Mouse (Mus musculus): ENCODE measurements around the gene Irf2. TPM values are rescaled to one million over a fixed set of nuclear protein-coding genes. Genes with fewer than 3 reads are reported as not detected.

Irf2 gene
- total RNA-seq, 2 experiments from 2014 or later, result 54.7 to 56.1 TPM

DNA sequence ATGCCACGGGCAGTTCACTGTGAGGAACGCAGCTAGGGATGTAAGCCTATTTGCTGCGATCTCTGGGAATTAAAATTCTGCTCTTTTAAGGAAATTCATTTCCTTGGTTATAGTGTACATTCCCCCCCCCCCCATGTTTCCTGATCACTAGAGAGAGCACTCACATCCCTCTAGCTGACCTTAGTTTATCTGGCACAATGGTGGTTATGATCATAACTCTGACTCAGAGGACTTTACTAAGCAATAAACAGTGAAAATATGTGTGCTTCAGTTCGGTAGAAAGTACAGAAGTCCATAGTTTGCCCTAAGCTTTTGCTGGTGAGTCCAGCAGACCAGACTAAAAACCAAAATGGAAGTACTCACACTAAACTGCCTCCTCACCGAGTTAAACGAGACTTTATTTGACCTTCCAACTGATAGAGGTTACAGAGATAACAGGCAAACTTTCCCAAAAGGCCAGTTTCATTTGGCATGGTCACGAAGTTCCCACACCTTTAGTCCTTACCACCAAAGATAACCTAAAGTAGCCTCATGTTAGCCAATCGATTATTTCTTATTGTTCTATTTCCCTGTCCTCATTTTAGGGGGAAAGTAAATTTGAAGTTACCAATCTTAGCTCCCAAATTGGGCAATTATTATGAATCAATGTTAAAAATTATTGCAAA lies 142.4 kb downstream of the Irf2 start:
- no peak for DNase-seq

DNA sequence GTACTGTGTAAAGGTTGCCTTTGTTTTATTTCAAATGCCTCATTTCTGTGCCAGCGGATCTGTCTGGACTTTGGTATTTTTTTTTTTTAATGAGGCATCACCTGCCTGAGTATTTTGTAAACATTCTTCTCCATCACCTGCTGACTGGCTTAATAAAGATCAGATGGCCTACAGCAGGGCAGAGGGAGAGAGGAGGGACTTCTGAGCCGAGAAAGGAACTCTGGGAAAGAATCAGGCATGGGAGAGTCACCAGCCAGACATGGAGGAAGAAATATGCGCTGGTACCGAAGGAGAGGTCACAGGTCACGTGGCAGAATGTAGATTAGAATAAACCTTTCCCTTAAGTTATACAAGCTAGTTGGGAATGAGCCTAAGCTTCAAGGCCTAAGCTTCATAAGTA lies 143.2 kb downstream of the Irf2 start:
- DNase-seq, result no peak

- peak; percentile 31 for DNase-seq
Measured at GRCm38 (mm10) chr8:46883232-46884000, 143.9 kb downstream of the Irf2 start.

GRCm38 (mm10) chr8:46885786-46886185 lies 146.3 kb downstream of the Irf2 start:
- DNase-seq, result peak; percentile 19

GRCm38 (mm10) chr8:46886216-46886615 lies 146.7 kb downstream of the Irf2 start:
- no peak for DNase-seq

DNA sequence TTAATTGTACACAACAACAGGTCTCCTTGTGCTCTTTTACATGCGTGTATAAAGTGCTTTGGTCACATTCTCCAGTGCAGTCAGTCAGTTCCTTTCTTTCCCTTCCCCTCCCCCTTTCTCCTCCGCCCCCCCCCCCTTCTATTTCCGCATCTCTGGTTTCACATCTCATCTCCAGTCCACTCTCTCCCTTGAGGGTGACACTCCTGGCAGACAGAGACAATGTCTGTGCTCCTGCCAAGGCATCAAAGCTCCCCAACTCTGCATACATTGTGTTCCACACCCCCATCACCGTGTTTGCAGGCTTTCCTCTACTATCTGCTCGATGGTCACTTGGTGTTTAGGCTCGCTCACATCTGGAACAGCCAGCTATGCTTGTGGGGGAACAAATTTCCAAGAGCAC lies 147.9 kb downstream of the Irf2 start:
- DNase-seq, result no peak

GRCm38 (mm10) chr8:46888575-46888974 lies 149.0 kb downstream of the Irf2 start:
- no peak for DNase-seq

DNA sequence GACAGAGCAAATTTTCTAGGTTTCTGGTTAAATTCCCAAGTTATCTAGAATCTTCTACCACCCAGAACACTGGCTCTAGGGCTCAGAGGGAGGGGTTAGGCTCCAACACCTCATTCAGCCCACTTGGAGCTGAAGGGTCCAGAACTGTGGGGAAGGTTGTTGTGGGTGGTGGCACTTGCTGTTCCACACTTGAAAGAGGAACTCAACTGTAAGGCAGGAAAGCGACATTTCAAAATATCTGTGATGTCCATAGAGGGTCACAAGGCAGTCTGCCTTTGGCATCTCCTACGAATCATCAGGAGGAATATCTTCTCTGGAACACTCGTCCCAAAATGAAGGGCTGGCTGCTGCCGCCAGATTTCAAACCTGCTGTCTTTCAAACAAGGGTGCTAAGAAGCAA lies 150.7 kb downstream of the Irf2 start:
- no peak for DNase-seq

- peak; percentile 64 for DNase-seq
Measured at GRCm38 (mm10) chr8:46892511-46893273, 153.2 kb downstream of the Irf2 start.

- DNase-seq, result no peak
Measured at GRCm38 (mm10) chr8:46894385-46894784, 154.9 kb downstream of the Irf2 start.

DNA sequence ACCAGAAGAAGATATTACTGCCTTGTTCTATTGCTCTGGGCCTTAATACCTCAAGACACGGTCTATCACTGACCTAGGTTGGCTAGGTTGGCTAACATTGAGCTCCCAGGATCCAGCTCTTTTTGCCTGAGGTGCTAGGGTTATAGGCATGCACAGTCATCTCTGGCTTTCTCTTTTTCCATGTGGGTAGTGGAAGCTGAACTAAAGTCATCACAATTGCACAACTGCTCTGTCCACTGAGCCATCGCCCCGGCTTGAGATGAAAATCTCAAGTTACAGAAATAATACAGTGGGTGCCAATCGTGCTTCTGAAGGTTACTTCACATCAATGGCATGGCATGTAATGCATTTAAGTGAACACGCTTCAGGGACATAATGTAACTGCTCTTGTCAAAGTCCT lies 156.5 kb downstream of the Irf2 start:
- DNase-seq, result no peak

DNA sequence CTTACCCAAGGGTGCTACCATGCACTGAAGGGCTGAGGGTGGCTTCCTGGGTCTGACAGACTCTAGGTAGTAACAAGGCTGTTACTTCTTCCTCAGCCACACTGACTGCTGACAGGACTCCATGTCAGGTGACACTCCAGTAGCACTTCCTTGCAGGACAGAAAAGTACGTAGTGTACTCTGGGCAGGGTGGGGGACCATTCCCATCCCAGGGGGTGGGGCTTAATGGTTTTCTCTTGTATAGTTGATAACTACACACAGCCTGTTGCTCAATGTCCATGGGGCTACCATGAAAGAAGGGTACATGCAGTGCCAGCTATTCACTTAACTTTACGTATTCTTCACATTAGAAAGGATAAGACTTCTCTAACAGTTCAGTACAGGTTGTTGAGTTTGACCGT lies 157.2 kb downstream of the Irf2 start:
- no peak for DNase-seq

Other genes with a start within 250 kb of the Irf2 start
- 1 to 10 TPM; 5.7 to 6.8 TPM for gene Cenpu, start 187.7 kb upstream of the Irf2 start, total RNA-seq (2021)
- gene Primpol, start 122.5 kb upstream of the Irf2 start, total RNA-seq (2021), result 10 to 100 TPM; 12.0 to 17.4 TPM
- 10 to 100 TPM; 18.0 to 21.8 TPM for gene Casp3, start 122.4 kb upstream of the Irf2 start, total RNA-seq (2021)
- 1 to 10 TPM; 1.6 to 2.3 TPM for gene Enpp6, start 247.2 kb downstream of the Irf2 start, total RNA-seq (2021)